Mouse (Mus musculus) activated CD4-positive, CD25-positive, alpha-beta regulatory T cell, adult 4 months (primary cell): Measurements from ENCODE around the gene Sh3pxd2a. TPM values are rescaled to one million over a fixed set of nuclear protein-coding genes. Genes with fewer than 3 reads are reported as not detected.

ENCODE experiments used
- ATAC-seq: one replicate; pipeline ENCODE4 v1.8.0; 2017
- polyA plus RNA-seq, 2 experiments: library from polyadenylated mRNA; unstranded; fragments of 100-300 nt; shearing (Covaris generic); gene quantifications; one replicate each; pipeline ENCODE4 v1.2.1; 2017

Sh3pxd2a gene
- polyA plus RNA-seq, 2 experiments from 2014 or later, result 0.60 to 0.79 TPM

- no peak for ATAC-seq
Measured at GRCm38 (mm10) chr19:47264322-47265092, 199.7 kb downstream of the Sh3pxd2a start.

GRCm38 (mm10) chr19:47263621-47264020, 200.6 kb downstream of the Sh3pxd2a start:
- no peak for ATAC-seq

GRCm38 (mm10) chr19:47261196-47261595, 203.0 kb downstream of the Sh3pxd2a start:
- ATAC-seq, result no peak

GRCm38 (mm10) chr19:47259581-47259980, 204.6 kb downstream of the Sh3pxd2a start:
- ATAC-seq, result no peak

DNA sequence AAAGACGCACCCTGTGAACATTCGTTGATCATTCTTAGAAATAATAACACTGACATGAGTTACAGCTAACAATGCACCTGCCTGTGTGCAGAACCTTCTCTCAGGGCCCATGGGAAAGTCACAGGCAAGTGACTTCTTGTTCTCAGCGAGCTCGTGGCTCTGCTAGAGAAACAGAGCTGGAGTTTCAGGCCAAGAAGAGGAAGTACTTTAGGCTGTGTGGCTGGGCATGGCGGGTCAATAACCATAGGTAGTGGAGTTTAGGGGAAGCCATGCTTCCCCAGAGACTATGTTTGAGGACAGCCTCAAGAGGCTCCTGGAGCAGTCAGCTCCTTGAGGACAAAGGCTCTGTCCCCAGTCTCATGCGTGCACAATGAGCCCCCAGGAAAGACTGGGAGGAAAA, 208.3 kb downstream of the Sh3pxd2a start:
- ATAC-seq, result no peak

DNA sequence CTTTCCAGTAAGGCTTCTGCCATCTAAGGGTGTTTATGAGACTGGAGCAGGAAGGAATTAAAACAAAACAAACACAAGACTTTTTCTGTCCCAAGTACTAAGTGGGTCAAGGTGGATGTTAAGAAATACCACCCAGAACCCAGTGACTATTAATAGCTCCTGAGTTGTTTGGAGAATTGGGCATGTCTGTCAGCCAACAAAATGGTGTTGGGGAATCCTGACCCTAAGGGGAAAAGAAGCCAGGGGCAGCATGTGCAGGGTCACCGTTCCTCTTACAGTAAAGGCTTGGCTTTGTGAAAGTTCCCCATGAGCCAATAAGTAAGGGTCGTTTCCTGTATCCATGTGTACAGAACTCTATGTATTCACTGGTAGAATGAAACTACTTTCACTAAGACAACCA, 209.2 kb downstream of the Sh3pxd2a start:
- no peak for ATAC-seq

DNA sequence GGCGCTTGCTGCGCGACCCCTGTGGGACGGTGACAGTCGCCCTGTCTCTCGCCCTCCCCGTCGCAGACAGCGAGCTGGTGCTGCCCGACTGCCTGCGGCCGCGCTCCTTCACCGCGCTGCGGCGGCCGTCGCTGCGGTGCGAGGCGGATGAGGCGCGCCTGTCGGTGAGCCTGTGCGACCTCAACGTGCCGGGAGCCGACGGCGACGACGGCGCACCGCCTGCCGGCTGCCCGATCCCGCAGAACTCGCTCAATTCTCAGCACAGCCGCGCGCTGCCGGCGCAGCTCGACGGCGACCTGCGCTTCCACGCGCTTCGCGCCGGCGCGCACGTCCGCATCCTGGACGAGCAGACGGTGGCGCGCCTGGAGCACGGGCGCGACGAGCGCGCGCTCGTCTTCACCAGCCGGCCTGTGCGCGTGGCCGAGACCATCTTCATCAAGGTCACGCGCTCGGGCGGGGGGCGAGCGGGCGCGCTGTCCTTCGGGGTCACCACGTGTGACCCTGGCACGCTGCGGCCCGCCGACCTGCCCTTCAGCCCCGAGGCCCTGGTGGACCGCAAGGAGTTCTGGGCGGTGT, 211.1 kb downstream of the Sh3pxd2a start:
- ATAC-seq, result no peak

DNA sequence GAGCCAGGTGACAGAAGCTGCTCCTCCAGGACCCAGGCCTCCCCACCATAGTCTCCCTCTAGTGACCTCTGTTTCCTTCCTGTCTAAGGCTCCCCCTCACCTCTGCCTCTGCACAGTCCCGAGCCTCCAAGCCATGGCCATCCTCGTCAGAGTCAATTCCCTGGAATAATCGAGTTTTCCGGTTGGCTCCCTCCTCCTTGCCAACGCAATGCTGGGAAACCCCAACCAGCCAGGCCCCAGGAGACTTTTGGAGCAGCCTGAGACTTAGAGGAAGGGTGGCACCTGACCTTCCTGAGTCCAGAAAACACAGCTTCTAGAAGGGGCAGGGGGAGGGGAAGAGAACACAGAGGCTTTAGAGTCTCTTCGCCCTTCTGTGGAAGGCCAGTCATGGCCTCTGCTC, 213.3 kb downstream of the Sh3pxd2a start:
- no peak for ATAC-seq

- no peak for ATAC-seq
Measured at GRCm38 (mm10) chr19:47248906-47249568, 215.2 kb downstream of the Sh3pxd2a start.

DNA sequence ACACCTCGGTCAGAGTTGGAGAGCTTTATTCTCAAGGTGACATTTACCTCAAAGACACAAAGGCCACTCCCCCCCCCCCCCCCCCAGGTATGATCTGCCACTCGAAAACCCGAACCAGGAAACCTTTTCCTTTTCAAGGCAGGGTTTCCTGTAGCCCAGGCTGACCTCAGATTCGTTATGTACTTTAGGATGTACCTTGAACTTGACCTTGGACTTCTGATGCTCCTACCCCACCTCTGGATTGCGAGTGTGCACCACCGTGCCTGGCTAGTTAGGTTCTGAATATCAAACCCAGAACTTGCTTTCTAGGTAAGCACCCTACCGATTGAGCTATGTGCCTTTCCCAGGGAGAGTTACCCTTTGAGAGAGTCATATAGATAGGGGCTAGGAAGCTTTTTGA, 215.9 kb downstream of the Sh3pxd2a start:
- no peak for ATAC-seq

GRCm38 (mm10) chr19:47247791-47248190, 216.4 kb downstream of the Sh3pxd2a start:
- no peak for ATAC-seq

GRCm38 (mm10) chr19:47245512-47245911, 218.7 kb downstream of the Sh3pxd2a start:
- no peak for ATAC-seq

DNA sequence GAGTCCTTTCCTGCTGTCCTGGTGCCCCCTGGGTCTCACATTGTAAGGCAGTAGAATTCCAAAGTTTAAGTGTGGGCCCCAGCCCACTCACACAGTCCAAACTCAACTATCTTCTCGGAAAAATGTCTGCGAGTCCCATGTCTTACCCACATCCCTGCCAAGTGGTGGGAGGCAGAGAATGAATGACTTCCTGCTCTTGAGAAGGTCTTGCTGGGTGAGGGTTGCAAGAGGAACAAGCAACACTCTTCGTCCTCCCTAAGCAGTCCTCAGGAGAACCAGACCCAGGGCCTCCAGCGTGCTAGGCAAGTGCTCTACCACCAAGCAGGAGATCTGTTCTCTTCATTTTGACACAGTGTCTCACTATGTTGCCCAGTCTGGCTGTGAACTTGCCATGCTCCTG, 222.0 kb downstream of the Sh3pxd2a start:
- no peak for ATAC-seq

- ATAC-seq, result no peak
Measured at GRCm38 (mm10) chr19:47240957-47241356, 223.2 kb downstream of the Sh3pxd2a start.

DNA sequence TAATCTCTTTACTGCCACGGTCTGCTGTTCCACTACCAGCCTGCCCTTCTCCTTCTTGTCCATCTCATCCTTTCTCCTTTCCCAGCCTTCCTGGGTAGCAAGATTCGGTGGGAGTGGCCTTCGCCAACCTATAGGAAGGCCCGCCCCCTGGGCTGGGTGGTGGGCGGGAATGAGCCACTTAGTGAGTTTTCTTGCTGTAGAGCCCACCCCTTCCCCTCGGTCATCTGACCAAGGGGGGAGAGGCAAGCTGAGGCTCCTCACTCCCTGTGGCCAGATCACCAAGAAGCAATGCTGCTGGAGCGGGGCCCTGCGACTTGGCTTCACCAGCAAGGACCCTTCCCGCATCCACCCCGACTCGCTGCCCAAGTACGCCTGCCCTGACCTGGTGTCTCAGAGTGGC, 224.1 kb downstream of the Sh3pxd2a start:
- no peak for ATAC-seq

- no peak for ATAC-seq
Measured at GRCm38 (mm10) chr19:47233087-47233486, 231.1 kb downstream of the Sh3pxd2a start.

DNA sequence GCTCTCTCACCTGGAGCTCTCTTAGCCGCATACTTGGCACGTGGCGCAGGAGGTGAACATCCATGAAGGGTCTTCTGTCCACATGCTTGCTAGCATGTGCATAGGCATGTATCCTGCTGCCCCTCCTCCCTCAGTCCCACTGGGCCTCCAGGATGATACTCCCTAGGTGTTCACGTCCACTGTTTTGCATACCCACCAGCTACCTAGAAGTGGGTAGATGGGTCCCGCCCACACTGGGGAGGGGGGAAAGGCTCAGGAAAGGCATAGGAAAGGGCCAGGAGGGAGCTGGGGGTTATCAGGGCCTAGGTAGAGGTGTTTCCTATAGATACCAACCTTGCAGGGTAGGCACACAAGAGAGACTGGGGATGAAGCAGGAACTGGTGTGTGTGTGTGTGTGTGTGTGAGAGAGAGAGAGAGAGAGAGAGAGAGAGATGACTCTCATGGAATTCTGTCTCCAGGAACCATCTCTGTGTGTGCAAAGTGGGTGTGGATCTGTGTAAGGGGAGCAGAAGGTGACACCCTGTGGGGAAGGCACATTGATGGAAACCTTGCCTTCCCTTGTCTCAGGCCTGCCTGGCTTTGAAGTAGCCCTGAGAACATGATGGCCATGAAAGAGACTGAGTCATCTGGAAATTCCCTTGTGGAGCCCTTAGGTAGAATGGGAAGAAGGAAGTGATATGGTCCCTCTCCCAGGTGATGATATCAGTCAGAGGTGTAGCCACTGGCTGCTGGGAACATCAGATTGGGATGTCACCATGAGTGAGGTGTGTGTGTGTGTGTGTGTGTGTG, 231.9 kb downstream of the Sh3pxd2a start:
- no peak for ATAC-seq

- ATAC-seq, result no peak
Measured at GRCm38 (mm10) chr19:47231389-47231788, 232.8 kb downstream of the Sh3pxd2a start.

- no peak for ATAC-seq
Measured at GRCm38 (mm10) chr19:47230682-47231081, 233.5 kb downstream of the Sh3pxd2a start.

- ATAC-seq, result no peak
Measured at GRCm38 (mm10) chr19:47230082-47230481, 234.1 kb downstream of the Sh3pxd2a start.

- no peak for ATAC-seq
Measured at GRCm38 (mm10) chr19:47229461-47229860, 234.7 kb downstream of the Sh3pxd2a start.

DNA sequence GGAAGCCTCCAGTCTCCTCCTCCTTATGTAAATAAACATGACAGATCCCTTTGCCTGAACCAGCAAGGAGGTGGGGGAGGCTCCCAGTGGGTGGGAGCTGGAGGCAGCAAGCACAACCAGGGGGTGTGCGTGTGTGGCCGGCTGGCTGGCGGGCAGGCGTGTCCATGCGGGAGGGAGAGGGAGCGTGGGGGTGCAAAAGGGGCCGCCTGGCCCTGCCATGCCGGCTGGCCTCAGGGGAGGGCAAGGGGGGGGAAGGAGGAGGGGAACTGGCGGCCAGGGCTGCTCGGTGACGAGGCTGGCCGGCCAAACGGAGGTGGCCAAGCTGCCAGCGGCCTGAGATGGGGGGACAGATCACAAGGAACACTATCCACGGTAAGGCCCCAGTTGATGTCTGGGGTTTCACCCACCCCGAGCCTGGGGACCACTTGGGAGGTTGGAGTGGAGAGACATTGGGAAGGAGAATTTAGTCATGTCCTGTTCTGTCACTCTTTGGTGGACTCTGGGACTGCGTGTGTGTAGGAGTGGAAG, 235.4 kb downstream of the Sh3pxd2a start:
- no peak for ATAC-seq

DNA sequence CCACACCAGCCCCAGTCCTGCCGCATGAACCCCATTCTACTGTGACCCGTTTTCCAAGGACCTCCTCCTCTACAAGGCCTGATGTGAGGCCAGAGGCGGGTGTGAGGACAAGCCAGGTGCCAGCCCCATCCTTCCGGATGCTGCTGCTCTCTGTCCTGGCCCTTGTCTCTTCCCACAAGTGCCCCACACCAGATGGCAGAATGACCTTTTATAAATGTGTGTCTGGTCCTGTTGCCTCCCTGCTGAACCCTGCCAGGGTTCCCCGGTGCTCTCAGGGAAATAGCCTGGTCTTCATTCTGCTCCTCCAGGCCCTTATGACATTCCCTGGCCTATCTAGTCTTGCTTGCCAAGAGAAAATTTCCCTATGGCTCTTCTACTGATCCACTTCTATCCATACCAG, 238.4 kb downstream of the Sh3pxd2a start:
- ATAC-seq, result no peak
